Mouse (Mus musculus) lung, postnatal 14 days (tissue): ENCODE results near the gene Pappa.

ENCODE experiments used
- DNase-seq: peaks from one replicate; pipeline ENCODE4 v3.0.0; 2021

The Pappa gene

DNA sequence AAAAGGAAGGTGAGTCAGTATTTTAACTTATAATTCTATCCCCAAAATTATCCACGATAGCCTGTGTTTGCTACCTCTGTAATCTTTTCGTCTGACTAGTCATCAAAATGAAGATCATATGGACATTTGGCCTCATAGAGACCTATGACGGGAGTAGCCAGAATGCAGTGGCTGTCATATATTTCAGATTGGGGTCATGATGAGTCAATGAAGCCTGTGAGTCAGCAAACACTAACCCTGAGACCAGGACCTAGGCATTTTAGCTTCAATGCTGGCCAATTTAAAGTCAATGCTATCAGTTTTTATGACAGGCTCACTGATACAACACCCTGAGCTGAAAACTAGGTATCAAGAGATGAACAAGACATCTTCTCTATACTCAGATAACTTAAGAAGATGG is 50.5 kb downstream of the Pappa start:
- no peak for DNase-seq

DNA sequence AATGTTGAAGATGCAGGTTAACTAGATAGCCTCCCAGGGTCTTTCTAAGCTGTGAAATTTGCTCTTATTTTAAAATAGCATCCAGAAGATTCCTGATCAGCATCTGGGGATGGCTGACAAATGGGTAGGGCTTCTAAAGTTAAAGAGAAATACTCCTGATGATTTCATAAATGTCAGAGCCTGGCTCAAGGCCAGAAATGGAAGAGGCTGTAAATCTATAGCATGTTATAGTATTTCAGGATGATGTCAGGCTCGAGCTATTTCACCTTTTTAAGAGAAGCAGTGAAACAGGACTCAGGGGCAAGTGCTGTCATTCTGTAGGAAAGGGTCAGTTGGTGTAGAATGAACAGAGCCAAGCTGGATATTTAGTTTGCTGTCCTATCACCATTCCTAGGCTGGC is 54.2 kb downstream of the Pappa start:
- DNase-seq: no peak

DNA sequence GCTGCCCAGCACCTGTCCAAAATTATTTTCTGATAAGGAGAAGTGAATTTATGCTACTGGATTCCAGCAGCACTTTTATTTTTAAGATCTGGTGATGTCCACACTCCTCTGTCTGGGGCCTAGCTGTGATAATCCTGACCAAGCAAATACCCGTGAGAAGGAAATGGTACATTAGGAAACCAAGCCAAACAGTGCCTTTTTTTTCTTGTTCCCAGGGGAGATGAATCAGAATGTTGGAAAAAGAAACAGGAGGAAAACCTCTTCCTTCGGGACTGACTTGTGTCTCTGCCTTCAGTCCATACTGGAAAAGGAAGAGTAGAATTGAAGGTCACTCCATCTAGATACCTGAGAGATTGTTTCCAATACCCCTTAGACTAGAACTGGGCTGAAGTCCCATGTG is 63.3 kb downstream of the Pappa start:
- DNase-seq: no peak

DNA sequence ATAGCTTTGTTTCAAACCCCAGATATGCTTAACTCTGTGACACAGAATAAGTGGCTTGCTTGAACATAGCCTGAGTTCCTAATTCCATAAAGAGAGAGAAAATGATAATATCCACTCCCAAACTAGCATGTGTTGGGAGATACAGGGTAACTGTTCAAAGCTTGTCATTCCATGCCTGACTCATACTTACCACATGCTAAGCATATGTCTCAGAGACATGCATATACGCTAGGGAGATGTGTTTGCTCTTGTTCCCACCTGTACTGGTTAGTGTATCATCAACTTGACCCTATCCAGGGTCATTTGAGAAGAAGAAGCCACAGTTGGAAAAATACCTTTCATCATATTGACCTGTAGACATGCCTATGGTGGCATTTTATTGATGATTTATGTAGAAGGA is 63.7 kb downstream of the Pappa start:
- no peak for DNase-seq

DNA sequence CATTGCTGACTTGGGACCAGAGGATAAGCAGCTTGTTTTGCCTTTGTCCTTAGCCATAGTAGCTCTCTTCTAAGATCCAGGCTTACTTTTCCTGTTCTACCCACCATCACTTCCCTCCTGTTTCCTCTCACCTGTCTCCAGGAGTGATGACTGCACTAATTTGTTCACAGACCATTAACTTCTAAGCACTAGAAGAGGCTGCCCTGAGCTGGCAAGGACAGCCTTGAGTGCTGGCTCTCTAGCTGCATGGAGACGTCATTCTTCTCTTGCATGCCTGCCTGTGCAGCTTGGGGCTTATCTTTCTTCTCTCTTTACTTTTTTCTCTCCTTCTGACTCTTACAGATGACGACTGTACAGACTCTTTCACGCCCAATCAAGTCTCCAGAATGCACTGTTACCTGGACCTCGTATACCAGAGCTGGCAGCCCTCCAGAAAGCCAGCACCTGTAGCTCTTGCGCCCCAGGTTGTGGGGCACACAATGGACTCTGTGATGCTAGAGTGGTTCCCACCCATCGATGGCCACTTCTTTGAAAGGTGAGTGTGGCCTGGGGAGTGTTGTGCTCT is 65.0 kb downstream of the Pappa start:
- no peak for DNase-seq

DNA sequence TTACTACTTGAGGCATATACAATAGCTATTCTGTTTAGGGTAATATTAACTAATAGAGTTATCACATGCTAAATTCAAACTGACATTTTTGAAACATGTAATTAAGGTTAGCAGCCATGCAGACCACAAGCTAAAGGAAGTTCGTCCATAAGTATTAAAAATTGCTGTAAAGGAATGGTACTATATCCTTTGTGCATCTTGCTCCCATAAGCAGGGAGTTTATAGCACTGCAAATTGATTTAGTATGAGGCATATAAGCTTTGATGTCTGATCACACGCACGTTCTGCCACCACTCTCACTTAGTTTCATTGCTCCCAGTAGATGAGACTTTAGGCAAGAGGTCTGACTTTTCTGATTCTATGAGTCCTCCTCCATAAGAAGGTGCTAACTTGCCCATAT is 68.8 kb downstream of the Pappa start:
- no peak for DNase-seq

DNA sequence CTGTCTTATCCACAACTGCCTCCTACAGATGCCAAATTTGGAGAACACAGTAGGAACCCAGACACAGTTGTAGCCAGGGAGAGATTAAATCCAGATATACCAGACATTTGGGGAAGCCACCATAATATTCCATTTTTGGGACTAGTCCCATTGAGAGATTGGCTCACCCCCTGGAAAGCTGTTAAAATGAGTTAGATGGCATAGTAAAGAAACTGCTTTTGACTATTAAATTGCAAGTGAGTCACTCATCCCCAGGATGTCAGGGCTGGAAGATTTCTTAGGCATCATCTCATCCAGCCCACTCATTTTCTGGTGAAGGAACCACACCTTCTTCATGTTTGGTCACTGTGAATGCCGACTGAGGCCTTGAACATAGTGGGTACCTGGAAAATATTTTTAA is 72.0 kb downstream of the Pappa start:
- DNase-seq: no peak

DNA sequence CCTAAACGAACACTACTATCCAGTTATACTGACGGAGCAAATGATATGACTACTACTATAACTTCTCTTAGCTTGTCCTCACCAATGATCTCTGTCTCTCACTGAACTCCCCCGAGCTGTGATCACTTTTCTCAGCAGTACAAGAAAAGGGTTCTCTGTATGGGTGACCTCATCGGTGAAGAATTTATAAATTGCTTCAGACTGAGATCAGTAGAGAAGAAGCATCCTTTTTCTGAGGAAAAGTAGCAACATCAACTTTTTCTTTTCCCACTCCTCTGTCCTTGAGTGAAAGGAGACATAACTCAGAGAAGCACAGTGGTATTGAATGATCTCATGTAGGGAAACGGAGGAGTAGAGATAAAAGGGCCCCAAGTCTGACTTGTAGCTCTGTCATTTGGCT is 79.7 kb downstream of the Pappa start:
- no peak for DNase-seq

DNA sequence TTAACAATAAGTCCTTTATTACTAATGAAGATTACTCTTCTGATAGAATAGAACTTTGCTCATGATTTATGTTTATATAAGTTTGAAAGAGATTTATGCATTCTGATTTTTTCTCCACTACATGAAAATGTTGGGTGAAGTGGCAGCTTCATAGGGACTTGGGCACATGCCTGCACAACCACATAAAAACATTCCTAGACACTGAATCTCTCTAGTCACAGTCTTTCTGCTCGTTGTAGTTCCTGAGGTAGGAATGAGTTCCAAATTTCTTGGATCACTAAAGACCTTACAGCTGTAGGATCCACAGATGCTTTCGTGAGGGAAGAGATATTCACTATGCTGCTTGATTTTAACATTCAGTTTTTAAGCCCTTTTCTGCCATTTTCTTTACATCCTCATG is 81.5 kb downstream of the Pappa start:
- DNase-seq: no peak

DNA sequence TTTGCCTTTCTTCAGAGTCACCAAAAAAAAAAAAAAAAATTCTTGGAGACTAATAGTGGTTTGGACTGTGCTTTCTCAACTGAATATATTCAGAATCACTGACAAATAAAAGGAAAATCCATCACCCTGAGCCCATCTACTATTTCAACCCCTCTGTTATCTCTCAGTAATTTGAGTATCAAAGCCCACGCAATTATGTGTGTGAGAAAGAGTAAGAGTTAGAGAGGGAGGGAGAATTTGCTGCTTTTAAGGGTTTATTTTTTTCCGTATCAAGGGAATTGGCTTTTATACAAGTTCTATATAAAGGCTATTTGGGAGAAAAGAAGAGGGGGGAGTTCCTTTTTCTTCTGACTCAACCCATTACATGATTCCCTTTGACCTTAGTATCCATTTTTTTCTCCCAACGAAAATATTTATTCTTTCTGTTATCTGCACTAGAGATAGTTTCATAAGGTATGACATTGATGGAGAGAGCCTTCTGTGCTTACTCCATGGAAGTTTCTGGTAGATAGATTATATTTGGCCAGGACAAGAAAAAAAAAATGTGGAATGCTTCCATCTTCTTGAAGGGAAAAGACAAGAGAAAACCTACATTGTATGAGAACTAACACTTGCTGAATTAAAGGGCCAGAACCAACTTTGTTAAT is 85.5 kb downstream of the Pappa start:
- no peak for DNase-seq

DNA sequence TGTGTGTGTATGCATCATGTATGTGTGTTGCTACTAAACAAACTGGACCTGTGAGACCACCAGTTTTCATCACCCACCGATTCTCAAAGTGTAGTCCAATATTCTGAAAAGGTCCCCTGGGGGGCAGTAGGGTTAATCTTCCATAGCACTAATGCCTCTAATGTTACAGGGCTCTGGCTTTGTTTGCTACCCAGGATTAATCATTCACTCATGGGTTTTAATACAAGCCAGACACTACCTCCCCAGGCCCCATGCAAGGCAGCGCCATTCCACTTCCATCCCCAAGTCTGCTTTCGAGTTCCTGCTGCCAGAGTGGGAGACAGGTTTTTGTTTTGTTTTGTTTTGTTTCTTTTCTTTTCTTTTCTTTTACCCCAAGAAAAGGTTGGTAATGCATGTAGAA is 92.7 kb downstream of the Pappa start:
- no peak for DNase-seq

DNA sequence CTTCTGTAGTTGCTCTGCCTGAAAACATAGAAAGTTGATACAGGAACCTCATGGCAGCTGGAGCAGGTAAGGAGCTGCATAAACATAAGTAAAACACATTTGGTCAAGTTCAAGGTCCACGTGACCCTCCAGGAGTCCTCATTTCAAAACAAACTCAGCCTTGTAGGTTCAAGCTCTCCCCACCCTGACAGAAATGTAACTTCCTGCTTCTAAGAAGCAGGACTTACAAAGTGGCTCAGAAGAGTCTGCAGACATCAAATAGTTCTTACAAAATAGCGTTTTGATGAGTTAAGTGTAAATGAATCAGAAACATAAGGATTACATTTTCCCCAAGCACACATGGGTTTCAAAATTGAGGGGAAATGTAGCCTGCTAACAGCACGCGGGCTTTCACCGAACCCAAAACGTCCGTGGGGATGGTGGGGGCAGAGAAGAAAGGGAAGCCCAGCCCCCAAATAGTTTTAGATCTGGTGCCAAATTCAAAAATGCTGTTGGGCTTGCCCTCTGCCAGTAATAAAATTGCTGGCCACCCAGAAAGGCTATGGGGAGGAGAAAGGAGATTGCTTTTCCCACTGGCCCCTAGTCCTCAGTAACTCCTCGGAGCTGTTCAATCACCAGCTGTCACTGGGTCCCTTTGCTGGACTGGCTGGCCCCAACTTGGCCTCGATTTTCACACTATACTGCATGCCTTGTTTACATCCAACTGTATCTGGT is 93.8 kb downstream of the Pappa start:
- DNase-seq: no peak

DNA sequence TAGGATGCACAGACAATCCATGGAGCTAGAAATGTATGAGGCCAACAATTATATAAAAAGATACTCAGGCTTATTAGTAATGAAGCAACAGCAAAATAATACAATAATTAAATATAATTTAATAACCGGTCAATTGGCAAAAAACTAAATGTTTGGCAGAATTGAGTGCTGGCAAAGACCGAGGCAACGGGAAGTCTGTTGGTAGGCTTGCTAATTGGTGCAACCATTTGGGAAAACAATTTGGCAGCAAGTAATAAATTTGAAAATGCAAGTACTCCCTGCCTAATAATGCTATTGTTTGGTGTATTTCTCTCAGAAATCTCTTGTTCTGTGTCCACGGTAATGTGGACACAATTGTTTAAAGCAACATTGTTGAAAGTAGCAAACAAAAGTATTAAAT is 99.9 kb downstream of the Pappa start:
- DNase-seq: no peak

DNA sequence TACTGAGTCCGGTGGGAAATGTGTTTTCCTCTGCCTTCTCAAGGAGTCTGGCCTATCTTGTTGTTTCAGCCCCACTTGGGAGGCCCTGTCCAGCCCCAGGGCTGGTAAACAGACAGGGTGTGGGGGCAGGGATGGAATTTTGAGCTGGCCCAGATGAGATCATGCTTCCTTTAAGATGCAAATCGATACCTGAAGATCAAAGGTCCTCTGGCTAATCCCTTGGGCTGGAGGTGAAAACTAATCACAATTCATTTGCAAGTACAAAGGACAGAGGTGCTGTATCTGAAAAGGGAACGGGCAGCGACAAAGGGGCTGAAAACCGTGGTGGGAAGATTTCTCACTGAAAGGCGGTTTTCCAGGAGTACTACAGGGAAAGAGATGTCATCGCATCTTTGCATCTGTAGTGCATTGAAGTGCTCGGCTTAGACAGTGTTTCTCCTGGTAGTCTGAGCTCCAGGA is 114.6 kb downstream of the Pappa start:
- DNase-seq: no peak

DNA sequence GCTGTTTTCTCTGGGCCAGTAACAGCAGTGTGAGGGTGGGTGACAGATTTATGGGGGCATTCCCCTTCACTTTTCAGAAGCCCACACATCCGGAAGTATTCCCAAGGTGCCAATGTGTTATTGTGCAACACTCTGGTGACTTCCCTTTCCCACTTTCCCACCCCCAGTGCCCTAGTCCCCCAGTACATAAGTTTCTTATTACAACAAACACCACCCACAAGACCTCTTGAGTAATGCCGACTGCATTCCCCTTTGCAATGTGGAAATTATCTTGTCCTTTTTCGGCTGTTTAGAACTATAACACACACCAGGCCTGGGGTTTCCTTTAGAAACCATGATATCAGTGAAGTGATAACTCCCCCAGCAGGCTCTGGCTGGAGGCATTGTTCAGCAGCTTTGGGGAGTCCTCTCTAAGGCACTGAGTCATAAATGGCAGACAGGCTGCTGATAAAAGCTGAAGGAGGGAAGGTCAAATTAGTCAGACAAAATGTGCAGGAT is 118.5 kb downstream of the Pappa start:
- DNase-seq: no peak

DNA sequence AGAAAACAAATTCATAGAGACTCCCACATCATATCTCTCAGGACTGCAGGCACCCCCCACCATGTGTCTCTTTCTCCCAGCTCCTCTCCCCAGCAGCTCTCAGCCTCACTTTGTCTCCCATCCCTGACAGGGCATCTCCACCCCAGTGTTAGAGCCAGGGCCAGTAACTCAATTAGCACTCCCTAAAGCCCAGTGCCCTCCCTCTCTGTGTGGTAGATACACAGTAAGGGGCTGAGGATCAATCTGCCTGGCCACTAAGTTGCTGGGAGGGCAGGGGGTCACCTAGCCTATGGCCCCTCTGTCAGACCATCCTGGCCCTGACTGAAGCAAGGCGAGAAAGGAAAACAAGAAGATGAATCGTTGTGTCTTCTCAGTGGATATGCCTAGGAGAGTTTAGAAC is 119.3 kb downstream of the Pappa start:
- DNase-seq: no peak

DNA sequence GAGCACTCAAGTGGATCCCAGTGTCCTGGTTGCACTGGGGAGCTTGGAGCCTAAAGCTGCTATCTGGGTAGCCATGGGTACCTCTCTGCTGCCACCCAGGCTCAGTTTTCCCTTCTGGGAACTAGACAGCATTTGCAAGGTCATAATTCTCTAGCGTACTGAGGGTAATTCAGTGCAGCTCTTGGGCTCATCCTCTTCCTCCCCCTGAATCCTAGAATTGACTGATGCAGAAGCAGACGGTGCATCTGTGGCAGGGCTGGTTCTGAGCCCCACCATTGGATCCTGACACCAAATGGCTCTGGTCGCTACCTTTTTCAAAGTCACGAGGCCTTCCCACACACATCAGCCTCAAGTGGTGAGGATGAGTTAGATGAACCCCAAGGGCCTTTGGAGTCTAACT is 121.0 kb downstream of the Pappa start:
- no peak for DNase-seq

DNA sequence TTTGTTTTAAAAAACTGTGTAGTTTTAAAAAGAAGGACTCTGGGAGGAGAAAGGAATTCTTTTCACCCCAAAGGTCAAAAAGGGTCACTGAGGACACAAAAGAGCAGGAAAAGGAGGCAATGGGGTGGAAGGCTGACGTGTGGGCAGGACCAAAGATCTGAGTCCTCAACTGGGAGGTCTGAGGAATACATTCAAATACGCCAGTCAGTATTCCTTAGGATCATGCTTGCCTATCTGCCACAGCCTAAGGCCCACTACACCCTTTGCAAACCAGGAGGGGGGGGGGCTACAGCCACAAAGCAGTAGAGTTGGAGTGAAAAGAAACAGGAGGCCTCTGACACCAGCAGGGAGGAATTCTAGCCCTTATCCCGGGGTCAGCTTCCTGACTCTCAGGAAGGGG is 121.5 kb downstream of the Pappa start:
- DNase-seq: no peak

DNA sequence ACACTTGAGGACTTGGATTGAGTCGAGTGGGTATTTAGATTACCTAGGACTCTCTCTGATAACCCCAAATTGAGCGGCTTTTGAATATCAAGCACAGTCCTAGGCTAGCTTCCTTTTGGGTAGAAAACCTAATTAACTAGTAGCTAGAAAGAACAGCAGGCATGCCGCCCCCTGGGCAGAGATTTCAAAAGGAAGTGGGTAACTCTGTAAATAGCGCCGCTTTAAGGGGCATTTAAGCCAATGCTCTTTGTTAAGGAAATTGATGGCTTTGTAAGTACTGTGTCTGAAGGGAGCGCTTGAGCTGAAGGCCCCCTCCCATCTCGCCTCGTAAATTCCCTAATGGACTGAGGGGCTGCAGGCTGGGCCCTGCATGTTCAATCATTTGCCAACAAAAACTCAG is 128.2 kb downstream of the Pappa start:
- no peak for DNase-seq

DNA sequence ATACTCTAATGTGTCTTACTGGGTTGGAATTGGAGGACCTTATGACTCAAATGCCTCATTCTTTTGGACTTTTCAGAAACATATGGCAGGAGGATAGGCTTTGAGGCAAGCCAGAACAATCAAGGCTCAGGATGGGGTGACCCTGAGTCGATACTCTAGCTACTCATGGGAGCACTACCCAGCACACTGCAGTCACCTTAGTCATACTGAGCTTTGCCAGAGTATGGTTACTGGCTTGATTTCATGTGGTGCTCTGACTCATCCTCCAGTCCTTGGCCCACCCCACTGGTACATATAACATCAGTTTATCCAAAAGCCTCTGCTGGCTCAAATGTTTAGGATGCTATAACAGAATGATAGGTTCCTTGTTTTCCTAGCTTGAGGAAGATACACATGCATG is 130.1 kb downstream of the Pappa start:
- DNase-seq: no peak

DNA sequence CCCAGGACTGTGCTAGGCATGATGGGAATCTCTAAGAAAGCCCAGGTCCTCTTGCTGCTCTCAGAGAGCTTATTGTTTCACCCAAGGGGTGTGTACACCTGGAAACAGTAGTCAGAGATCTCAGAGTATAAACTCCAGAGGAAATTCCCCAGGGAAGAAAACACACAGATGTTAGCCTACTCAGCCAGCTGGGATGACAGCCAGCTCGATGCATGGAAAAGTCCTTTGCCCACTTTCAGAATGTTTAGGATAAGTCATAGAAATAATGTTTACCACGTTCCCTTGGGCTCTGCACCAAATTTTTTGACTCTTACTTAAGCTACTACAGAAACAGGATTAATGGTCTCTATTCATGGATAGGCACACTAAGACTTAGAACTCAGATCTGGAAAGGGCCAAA is 143.1 kb downstream of the Pappa start:
- DNase-seq: no peak

DNA sequence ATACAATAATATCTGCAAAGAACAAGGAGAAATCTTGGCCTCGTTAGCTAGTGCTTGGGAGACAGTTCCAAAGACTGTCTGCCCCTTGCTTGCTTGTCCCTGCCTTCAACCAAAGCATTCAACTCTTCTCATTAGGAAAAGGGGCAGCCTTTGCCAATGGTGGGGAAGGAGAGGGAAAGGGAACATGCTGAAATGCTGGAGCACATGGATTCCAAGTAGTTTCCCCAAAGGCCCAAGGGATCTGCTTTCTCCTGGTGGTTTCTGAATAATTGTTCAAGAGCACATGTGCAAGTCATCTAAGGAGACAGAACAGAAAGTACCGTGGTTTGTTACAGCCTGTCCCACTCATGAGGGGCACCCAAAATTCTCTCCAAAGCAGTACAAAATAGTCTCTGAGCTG is 146.0 kb downstream of the Pappa start:
- DNase-seq: no peak

DNA sequence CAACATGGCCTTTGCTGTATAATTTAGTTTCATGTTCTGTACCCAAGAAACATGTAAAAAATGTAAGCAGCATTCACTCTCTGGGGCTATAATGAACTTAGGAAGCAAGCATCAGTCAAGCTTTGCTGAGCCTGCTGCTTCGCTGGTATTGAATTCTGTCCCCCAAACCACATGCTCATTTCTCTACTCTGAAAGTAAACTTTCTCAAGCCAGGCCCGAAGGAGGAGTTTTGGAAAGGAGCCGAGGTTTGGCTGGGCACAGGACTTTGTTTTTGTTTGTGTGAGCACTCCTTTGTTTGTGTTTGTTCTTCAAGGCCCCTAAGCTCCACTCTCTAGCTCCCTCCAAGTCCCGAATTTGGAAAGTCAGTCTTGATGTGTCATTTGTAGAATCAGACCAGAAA is 148.3 kb downstream of the Pappa start:
- peak; percentile 9 for DNase-seq

DNA sequence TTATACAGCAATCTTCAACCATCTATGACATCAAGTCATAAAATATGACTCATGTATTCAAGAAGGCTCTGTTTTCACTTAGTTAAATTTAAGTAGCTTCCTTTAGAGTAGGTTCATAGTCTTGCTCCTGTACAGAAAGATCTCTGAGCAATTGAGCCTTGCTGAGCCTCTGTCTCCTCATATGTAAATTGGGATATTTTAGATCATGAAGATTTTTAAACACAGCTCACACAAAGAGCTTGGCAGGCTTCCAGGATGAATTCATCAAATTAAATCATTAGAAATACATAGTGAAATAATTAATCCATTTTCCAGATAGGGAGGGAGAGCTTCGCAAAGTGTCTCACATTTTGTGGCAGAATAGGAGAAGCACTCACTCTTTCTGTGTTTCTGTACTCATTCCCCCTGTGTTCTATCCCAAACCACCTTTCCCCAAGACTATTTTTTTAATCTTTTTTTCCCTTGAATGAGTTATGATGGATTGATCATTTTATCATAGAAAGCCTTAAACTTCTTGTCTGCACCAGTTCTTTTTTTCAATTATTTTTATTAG is 149.4 kb downstream of the Pappa start:
- no peak for DNase-seq
